Mouse (Mus musculus) embryonic facial prominence, embryonic 14.5 days (tissue): Measurements from ENCODE around the gene Fbxl2. TPM values are rescaled to one million over a fixed set of nuclear protein-coding genes. Genes with fewer than 3 reads are reported as not detected.
A peak's percentile ranks its signal among the peaks of the same experiment; 100 is the strongest.
"Not testable (repeated sequence)": the region's sequence is repeated elsewhere in the genome, so short reads cannot be mapped to it uniquely, and the experiment has no call there.

Experiments used
- ATAC-seq: fragments of 200-750 bp; cut with Nextera tagmentation; 2 replicates; pipeline ENCODE4 v1.8.0; 2017; ENCODE audit warnings: low read depth, moderate number of reproducible peaks, moderate TSS enrichment
- DNase-seq: peaks from one replicate; pipeline ENCODE4 v3.0.0-alpha.2; 2015; ENCODE audit warnings: low spot score
- H3K27ac ChIP-seq: fragments of 300-500 bp; sonication (generic); replicated peaks from 2 replicates; pipeline ENCODE4 v1.5.1; 2014; ENCODE audit warnings: low read depth, mild to moderate bottlenecking, low read length, moderate library complexity
- H3K27me3 ChIP-seq: fragments of 300-500 bp; sonication (generic); replicated peaks from 2 replicates; pipeline ENCODE4 v1.6.1; 2014; ENCODE audit warnings: low read length; ENCODE audit not compliant: control insufficient read depth, insufficient read depth
- H3K36me3 ChIP-seq: fragments of 300-500 bp; sonication (generic); 2 replicates; pipeline ENCODE4 v1.6.1; 2014; ENCODE audit warnings: low read length, mixed read lengths; ENCODE audit not compliant: control insufficient read depth, insufficient read depth
- H3K4me1 ChIP-seq: fragments of 300-500 bp; sonication (generic); 2 replicates; pipeline ENCODE4 v1.6.1; 2014; ENCODE audit warnings: antibody characterized with exemption, low read length; ENCODE audit not compliant: control insufficient read depth, insufficient read depth
- H3K4me2 ChIP-seq: fragments of 300-500 bp; sonication (generic); 2 replicates; pipeline ENCODE4 v1.6.1; 2014; ENCODE audit warnings: low read depth, mild to moderate bottlenecking, low read length, moderate library complexity, mixed read lengths
- H3K4me3 ChIP-seq: fragments of 300-500 bp; sonication (generic); 2 replicates; pipeline ENCODE4 v1.5.1; 2014; ENCODE audit warnings: low read depth, mild to moderate bottlenecking, low read length
- H3K9ac ChIP-seq: fragments of 300-500 bp; sonication (generic); 2 replicates; pipeline ENCODE4 v1.6.1; 2014; ENCODE audit warnings: low read depth, mild to moderate bottlenecking, low read length, moderate library complexity, mixed read lengths
- H3K9me3 ChIP-seq: fragments of 300-500 bp; sonication (generic); 2 replicates; pipeline ENCODE4 v1.6.1; 2016; ENCODE audit warnings: low read length; ENCODE audit not compliant: control insufficient read depth
- WGBS: fragments of 180-500 bp; shearing (Covaris S2); extraction: QIAGEN DNeasy Blood & Tissue Kit; methylation state at CpG from one replicate; pipeline ENCODE4 v1.1.7; 2014; 5-methylcytosine and 5-hydroxymethylcytosine counted together
- polyA plus RNA-seq: library from polyadenylated mRNA; unstranded; fragments of >200 nt; fragmentation: Nextera tagmentation; extraction: Ambion mirVana; gene quantifications from 2 replicates; pipeline ENCODE4 v1.2.1, GENCODE M21; 2014

Fbxl2 gene
- 6.8 and 8.4 TPM in 2 replicates for polyA plus RNA-seq

DNA sequence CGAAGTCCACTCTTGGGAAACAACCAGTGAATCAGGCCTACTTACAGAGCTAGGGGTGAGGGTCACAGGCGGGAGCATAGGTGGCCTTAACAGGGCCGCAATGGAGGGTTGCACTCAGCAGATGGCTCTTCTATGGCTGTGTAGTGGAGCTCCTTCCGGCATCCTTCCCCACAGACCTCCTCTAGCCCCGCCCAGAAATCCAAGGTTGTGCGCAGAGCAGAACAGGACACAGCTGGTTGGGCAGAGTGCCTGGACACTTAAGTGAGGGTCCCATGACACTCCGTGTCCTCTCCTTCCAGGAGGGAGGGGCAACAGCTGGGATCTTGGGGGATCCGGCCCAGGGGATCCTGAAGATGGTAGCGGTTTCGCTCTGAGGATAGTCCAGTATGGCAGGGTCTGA is at the start of gene Fbxl2:
TSS of gene Fbxl2 (minus strand) at position 164 of the 400 bp plus-strand sequence.
- H3K4me1 ChIP-seq = no peaks in the 10 kb centered on the region
- H3K9ac ChIP-seq = no peak within 1 kb of the TSS
- H3K9me3 ChIP-seq = no peaks in the 10 kb centered on the region
- no peak within 1 kb of the TSS for H3K4me3 ChIP-seq
- H3K36me3 ChIP-seq = no peaks in the 10 kb centered on the region
- whole genome bisulfite sequencing = 83% methylated on average over 10 of the region's 10 CpGs
- DNase-seq (no peak), ATAC-seq (peak; percentile 44; the same call in 1 of the 2 replicates)
- no peaks in the 10 kb centered on the region for H3K27me3 ChIP-seq
- no peak within 1 kb of the TSS for H3K27ac ChIP-seq
- H3K4me2 ChIP-seq = no peak within 1 kb of the TSS

DNA sequence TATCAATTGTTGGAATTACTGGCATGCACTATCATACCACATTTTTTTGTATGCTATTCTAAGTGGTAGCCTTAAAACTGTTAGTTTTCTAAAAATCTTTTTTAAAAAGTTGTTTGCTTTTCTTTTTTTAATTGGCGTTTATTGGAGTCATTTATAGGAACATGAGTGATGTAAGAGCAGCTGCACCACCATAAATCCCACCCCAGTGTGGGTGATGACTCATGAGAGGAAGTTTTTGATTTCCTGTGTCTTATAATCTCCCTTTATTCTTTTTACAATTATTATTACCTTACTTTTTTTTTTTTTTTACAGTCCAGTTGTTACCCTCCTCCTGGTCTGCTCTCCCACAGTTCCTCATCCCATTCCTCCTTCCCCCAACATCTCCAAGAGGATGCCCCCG is 48.9 kb upstream of the Fbxl2 start:
- no peak overlapping the region for H3K27ac ChIP-seq
- H3K9ac ChIP-seq = no peak overlapping the region
- no peak overlapping the region for H3K4me2 ChIP-seq
- H3K36me3 ChIP-seq = no peaks in the 10 kb centered on the region
- WGBS = 83% methylated on average over 2 of the region's 2 CpGs
- no peaks in the 10 kb centered on the region for H3K27me3 ChIP-seq
- ATAC-seq (no peak), DNase-seq (no peak)
- H3K9me3 ChIP-seq = no peaks in the 10 kb centered on the region
- no peaks in the 10 kb centered on the region for H3K4me1 ChIP-seq
- no peak overlapping the region for H3K4me3 ChIP-seq

DNA sequence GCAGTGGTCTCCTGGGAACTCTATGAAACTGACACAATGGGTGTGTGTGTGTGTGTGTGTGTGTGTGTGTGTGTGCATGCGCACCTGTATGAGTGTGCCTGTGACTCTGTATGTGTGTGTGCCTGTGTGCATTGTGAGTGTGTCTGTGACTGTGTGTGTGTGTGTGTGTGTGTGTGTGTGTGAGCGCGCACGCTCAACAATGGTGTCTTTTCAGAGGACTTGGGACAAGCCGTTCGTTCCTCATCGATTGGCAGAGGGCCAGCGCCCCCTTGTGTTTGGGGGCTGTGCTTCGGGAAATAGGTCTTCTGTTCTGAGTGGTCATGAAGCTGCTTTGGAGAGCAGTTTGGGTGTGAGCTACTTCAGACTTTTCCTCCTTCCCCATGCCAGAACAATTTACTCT is 46.2 kb upstream of the Fbxl2 start:
- H3K27me3 ChIP-seq, H3K36me3 ChIP-seq, H3K9ac ChIP-seq, ATAC-seq, H3K27ac ChIP-seq, H3K4me3 ChIP-seq, H3K4me1 ChIP-seq, H3K4me2 ChIP-seq, H3K9me3 ChIP-seq: not testable (repeated sequence)
- WGBS = 25% methylated on average over 1 of the region's 9 CpGs
- DNase-seq = peak; percentile 70

DNA sequence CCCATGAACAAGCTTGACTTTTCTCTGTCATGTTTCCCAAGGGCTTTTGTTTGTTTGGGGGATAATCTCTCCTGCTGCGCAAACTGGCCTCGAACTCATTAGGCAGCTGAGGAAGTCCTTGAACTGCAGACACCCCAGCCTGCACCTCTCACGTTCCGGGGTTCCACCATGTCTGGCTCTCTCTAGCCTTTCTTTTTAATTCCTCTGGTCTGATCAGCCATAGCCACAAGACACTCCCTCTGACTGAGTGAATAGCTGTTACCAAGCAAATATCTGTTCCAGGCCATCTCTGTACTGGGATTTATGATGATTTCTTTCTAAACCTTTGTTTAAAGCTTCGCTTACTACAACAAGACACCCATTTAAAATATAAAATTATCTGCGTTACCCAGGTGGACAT is 42.9 kb upstream of the Fbxl2 start:
- 93% methylated on average over 6 of the region's 6 CpGs for WGBS
- ATAC-seq, H3K9ac ChIP-seq, H3K9me3 ChIP-seq, H3K4me3 ChIP-seq, H3K4me2 ChIP-seq, H3K27ac ChIP-seq, H3K27me3 ChIP-seq, H3K36me3 ChIP-seq, DNase-seq, H3K4me1 ChIP-seq: not testable (repeated sequence)

DNA sequence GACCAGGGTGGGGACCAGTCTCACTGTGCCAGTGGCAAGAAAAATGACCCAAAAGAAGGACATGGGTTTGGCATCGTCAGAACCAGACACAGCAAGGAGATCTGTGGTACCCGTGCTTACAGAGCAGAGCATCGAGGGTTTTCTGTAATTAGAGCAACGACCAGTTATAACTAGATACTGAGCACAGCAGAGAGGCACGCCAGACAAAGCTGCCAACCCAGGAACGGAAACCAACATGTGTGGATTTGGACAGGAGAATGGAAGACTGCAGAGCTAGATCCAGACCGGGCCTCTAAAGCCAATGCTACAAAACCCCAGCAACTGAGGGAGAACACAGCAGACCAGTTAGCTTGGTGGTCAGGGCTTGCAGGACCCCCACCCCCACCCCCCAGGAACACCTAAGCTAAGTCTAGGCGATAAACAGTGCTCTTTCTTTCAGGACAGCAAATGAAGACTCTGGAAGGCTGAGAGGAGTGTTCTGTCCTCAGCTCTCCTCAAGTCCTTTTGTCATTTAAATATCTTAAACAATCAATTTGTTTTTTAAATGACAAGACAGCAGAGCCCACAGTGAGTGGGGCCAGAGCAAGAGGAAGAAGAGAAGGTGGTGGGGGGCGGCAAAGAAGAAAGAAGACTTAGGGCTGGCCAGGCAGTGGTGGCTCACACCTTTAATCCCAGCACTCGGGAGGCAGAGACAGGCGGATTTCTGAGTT is 41.3 kb upstream of the Fbxl2 start:
- Histone ChIP-seq H3K4me1 (no peaks in the 10 kb centered on the region), H3K4me3 (no peak overlapping the region), H3K27ac (no peak overlapping the region), H3K9me3 (no peaks in the 10 kb centered on the region), H3K36me3 (no peaks in the 10 kb centered on the region), H3K27me3 (no peaks in the 10 kb centered on the region), H3K9ac (no peak overlapping the region), H3K4me2 (no peak overlapping the region)
- WGBS = 79% methylated on average over 11 of the region's 11 CpGs
- ATAC-seq (no peak), DNase-seq (no peak)

DNA sequence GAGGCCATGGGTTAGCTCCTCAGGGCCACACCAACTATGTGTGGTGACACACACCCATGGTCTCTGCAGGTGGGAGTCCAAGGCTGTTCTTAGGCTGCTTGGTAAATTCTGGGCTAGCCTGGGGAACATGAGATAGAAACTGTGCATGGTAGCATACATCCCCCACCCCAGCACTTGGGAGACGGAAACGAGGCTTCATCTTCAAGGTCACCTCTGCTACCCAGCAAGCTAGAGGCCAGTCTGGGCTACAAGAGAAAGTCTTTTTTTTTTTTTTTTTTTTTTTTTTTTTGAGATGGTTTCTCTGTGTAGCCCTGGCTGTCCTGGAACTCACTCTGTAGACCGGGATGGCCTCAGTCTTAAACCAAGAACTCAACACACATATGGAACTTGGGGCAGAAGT is 40.4 kb upstream of the Fbxl2 start:
- ATAC-seq (no peak), DNase-seq (no peak)
- Histone ChIP-seq H3K36me3 (no peaks in the 10 kb centered on the region), H3K4me3 (no peak overlapping the region), H3K27me3 (no peaks in the 10 kb centered on the region), H3K9ac (no peak overlapping the region), H3K4me1 (no peaks in the 10 kb centered on the region), H3K9me3 (no peaks in the 10 kb centered on the region), H3K4me2 (no peak overlapping the region), H3K27ac (no peak overlapping the region)
- 89% methylated on average over 3 of the region's 3 CpGs for WGBS

DNA sequence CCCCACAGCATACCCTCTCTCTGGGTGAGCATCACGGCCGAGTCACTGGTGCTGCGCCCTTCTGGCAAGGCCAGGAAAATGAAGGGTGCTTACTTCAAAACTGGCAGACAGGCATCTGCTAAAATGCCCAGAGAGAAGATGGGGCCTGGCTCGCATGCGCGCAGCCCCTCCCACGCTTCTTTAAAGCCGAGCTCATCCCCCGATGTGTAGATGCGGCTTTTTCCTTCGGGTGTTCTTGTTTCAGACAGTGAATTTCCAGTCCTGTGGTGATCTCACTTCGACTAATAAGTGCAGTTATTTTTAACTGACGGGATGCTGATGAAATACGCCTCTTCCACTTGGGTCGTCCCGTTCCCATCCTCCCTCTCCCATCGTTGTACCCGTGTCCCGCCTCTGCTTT is 27.7 kb upstream of the Fbxl2 start:
- DNase-seq = no peak
- H3K27me3 ChIP-seq = no peaks in the 10 kb centered on the region

DNA sequence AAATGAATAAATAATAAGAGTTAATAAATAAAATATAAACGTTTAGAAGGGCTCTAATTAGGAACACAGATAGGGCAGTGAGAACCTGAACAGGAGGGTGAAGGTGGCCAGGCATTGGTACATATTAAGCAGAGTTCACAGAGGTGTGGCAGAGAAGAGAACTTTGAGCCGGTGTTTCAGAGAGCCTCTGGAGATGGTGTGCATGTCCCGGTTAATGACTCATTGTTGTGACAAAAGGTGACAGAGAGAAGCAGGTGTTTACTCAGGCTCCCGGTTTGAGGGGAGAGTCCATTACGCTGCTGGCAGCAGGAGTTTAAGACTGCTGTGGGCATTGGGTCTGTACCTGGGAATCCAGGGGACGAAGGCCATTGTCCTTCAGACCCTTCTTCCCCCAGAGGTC is 23.4 kb upstream of the Fbxl2 start:
- ATAC-seq = no peak
- WGBS = 58% methylated on average over 6 of the region's 6 CpGs

More for the DNA sequence above, 27.7 kb upstream of the Fbxl2 start:
- no peak for ATAC-seq
- Histone ChIP-seq H3K4me2 (no peak overlapping the region), H3K4me3 (no peak overlapping the region), H3K4me1 (no peaks in the 10 kb centered on the region), H3K36me3 (no peaks in the 10 kb centered on the region), H3K27ac (no peak overlapping the region), H3K9ac (no peak overlapping the region), H3K9me3 (no peaks in the 10 kb centered on the region)
- WGBS = 81% methylated on average over 19 of the region's 19 CpGs

DNA sequence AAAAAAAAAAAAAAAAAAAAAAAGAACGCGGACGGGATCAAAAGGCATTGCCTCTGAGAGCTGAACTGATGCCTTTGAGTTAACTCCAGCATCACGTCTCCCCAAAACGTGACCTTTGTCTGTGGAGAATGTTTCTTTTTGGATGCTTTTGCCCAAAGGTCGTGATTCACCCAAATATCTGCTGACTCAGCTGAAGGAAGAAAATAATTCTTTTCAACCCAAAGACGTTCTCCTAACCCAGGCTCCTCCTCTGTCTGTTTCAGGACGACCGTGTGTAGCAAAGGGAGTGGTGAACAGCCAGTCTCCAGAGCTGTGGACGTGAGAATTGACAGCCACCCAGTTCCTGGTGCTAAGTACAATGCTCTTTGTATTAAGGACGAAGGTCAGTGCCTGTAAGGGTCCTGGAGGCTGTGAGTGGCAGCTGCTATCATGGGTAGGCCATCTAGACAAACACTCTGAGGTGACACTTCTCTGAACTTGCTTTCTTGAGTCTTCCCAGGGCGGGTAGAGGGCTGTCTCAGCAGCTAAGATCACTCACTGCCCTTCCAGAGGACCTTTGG is 22.6 kb upstream of the Fbxl2 start:
- no peaks in the 10 kb centered on the region for H3K9me3 ChIP-seq
- no peak overlapping the region for H3K4me3 ChIP-seq
- H3K27me3 ChIP-seq = no peaks in the 10 kb centered on the region
- DNase-seq (no peak), ATAC-seq (no peak)
- 52% methylated on average over 12 of the region's 12 CpGs for WGBS
- no peaks in the 10 kb centered on the region for H3K4me1 ChIP-seq
- no peak overlapping the region for H3K4me2 ChIP-seq
- H3K9ac ChIP-seq = no peak overlapping the region
- no peak overlapping the region for H3K27ac ChIP-seq
- no peaks in the 10 kb centered on the region for H3K36me3 ChIP-seq

More for the DNA sequence above, 23.4 kb upstream of the Fbxl2 start:
- H3K4me2 ChIP-seq = no peak overlapping the region
- H3K36me3 ChIP-seq = no peaks in the 10 kb centered on the region
- no peaks in the 10 kb centered on the region for H3K4me1 ChIP-seq
- H3K9ac ChIP-seq = no peak overlapping the region
- H3K4me3 ChIP-seq = no peak overlapping the region
- H3K27ac ChIP-seq = no peak overlapping the region
- no peaks in the 10 kb centered on the region for H3K9me3 ChIP-seq
- H3K27me3 ChIP-seq = no peaks in the 10 kb centered on the region
- no peak for DNase-seq
